Mouse (Mus musculus) ES-E14 (cell line): ENCODE measurements around the gene Pced1b. TPM values are rescaled to one million over a fixed set of nuclear protein-coding genes. Genes with fewer than 3 reads are reported as not detected.

ENCODE experiments used
- DNase-seq: peaks from one replicate; pipeline ENCODE4 v3.0.0-alpha.2; 2013; ENCODE audit warnings: low read depth, low spot score
- H3K27ac ChIP-seq: 2 replicates; pipeline ENCODE4 v1.5.1; 2012; ENCODE audit warnings: low read depth, mild to moderate bottlenecking, low read length, moderate library complexity, mixed read lengths; ENCODE audit not compliant: poor library complexity, insufficient read depth, severe bottlenecking
- H3K36me3 ChIP-seq: 2 replicates; pipeline ENCODE4 v1.6.1; 2012; ENCODE audit warnings: mild to moderate bottlenecking, low read length, moderate library complexity, mixed read lengths; ENCODE audit not compliant: control insufficient read depth, poor library complexity, insufficient read depth, severe bottlenecking
- H3K4me1 ChIP-seq, 2 experiments: fragments of 150-350 bp in 1 of 2; sonication (generic) in 1 of 2; 2 replicates each; pipeline ENCODE4 v1.6.1; 2012; ENCODE audit warnings: low read length in 2 of 2, mild to moderate bottlenecking in 1 of 2, mixed read lengths in 1 of 2; ENCODE audit not compliant: control insufficient read depth in 2 of 2, insufficient read depth in 2 of 2, poor library complexity in 1 of 2
- H3K4me3 ChIP-seq, 2 experiments: fragments of 150-350 bp in 1 of 2; sonication (generic) in 1 of 2; 2 replicates each; pipeline ENCODE4 v1.5.1; 2012; ENCODE audit warnings: low read length in 2 of 2, low read depth in 1 of 2, mild to moderate bottlenecking in 1 of 2, mixed read lengths in 1 of 2; ENCODE audit not compliant: insufficient read depth in 1 of 2, poor library complexity in 1 of 2, severe bottlenecking in 1 of 2
- H3K9ac ChIP-seq: 2 replicates; pipeline ENCODE4 v1.6.1; 2012; ENCODE audit warnings: low read depth, mild to moderate bottlenecking, low read length, mixed read lengths; ENCODE audit not compliant: poor library complexity, insufficient read depth, severe bottlenecking
- H3K9me3 ChIP-seq: fragments of 150-350 bp; sonication (generic); 2 replicates; pipeline ENCODE4 v1.6.1; 2012; ENCODE audit warnings: low read depth, mild to moderate bottlenecking, low read length; ENCODE audit not compliant: control insufficient read depth, insufficient read depth
- CHD2 ChIP-seq: IDR thresholded peaks from 2 replicates; pipeline ENCODE4 v1.6.1; 2014; ENCODE audit warnings: mild to moderate bottlenecking, low read depth, low read length, inconsistent platforms
- HCFC1 ChIP-seq: IDR thresholded peaks from 2 replicates; pipeline ENCODE4 v1.6.1; 2012; ENCODE audit warnings: low read length, inconsistent platforms, borderline replicate concordance; ENCODE audit not compliant: insufficient read depth
- MAFK ChIP-seq: IDR thresholded peaks from 2 replicates; pipeline ENCODE4 v1.6.1; 2014; ENCODE audit warnings: mild to moderate bottlenecking, low read depth, low read length, inconsistent platforms; ENCODE audit not compliant: insufficient read depth
- ZC3H11A ChIP-seq: IDR thresholded peaks from 2 replicates; pipeline ENCODE4 v1.6.1; 2012; ENCODE audit warnings: low read depth, mild to moderate bottlenecking, inconsistent platforms, low read length, borderline replicate concordance
- ZNF384 ChIP-seq: IDR thresholded peaks from 2 replicates; pipeline ENCODE4 v1.6.1; 2012; ENCODE audit warnings: low read depth, low read length, inconsistent platforms
- in situ Hi-C, 2 experiments: fragments of 600-800 bp; cut with MboI; formaldehyde crosslinking; loops; one replicate each; pipeline ENCODE4 v1.15.1; 2025; ENCODE audit warnings: low sequenced_read_pairs in 2 of 2, inconsistent platforms in 1 of 2; ENCODE audit not compliant: unreplicated experiment in 2 of 2
- total RNA-seq: library from RNA; depleted of rRNA; stranded (reverse); fragments of 300-350 nt; gene quantifications from 2 replicates; pipeline ENCODE4 v1.2.3, GENCODE M21; 2012

The Pced1b gene
- total RNA-seq, 1 experiment, result 29.0 TPM

- in situ Hi-C loops, result no loop called here
- TF ChIP-seq CHD2, result no peak
- TF ChIP-seq MAFK, result no peak
- no peak for TF ChIP-seq ZC3H11A
- TF ChIP-seq ZNF384, result no peak
- H3K36me3 ChIP-seq, result no peaks in the 10 kb centered on the region
Measured at GRCm38 (mm10) chr15:97275626-97276395, 28.9 kb downstream of the Pced1b start.

GRCm38 (mm10) chr15:97276660-97277153 lies 29.8 kb downstream of the Pced1b start:
- H3K27ac ChIP-seq, result no peak overlapping the region
- in situ Hi-C loops, result no loop called here
- H3K4me1 ChIP-seq, result peaks cover 2 to 7% of the 10 kb centered on the region in 2 experiments; a peak in 2 of 4 replicates
- DNase-seq, result no peak
- H3K9me3 ChIP-seq, result no peaks in the 10 kb centered on the region
- TF ChIP-seq CHD2 (no peak), MAFK (no peak), HCFC1 (no peak), ZC3H11A (no peak), ZNF384 (no peak)
- no peak overlapping the region for H3K4me3 ChIP-seq
- no peak overlapping the region for H3K9ac ChIP-seq
- H3K36me3 ChIP-seq, result no peaks in the 10 kb centered on the region

More at GRCm38 (mm10) chr15:97275626-97276395, 28.9 kb downstream of the Pced1b start:
- DNase-seq, result no peak
- Histone ChIP-seq H3K9ac (no peak overlapping the region), H3K27ac (no peak overlapping the region), H3K9me3 (no peaks in the 10 kb centered on the region), H3K4me1 (peaks cover 2 to 5% of the 10 kb centered on the region in 2 experiments; a peak in 2 of 4 replicates), H3K4me3 (no peak overlapping the region)

GRCm38 (mm10) chr15:97277328-97277727 lies 30.4 kb downstream of the Pced1b start:
- Histone ChIP-seq H3K9ac (no peak overlapping the region), H3K27ac (no peak overlapping the region), H3K36me3 (no peaks in the 10 kb centered on the region), H3K4me3 (no peak overlapping the region), H3K4me1 (peaks cover 2 to 7% of the 10 kb centered on the region in 2 experiments; a peak in 2 of 4 replicates), H3K9me3 (no peaks in the 10 kb centered on the region)
- DNase-seq, result no peak
- TF ChIP-seq MAFK (no peak), ZNF384 (no peak), CHD2 (no peak), HCFC1 (no peak), ZC3H11A (no peak)
- in situ Hi-C loops, result no loop called here

GRCm38 (mm10) chr15:97278340-97278948 lies 31.5 kb downstream of the Pced1b start:
- Histone ChIP-seq H3K9ac (no peak overlapping the region), H3K4me1 (peaks cover 2 to 7% of the 10 kb centered on the region in 2 experiments; a peak in 2 of 4 replicates), H3K9me3 (no peaks in the 10 kb centered on the region), H3K36me3 (no peaks in the 10 kb centered on the region), H3K4me3 (no peak overlapping the region), H3K27ac (no peak overlapping the region)
- in situ Hi-C loops, result no loop called here
- DNase-seq, result no peak
- TF ChIP-seq CHD2 (no peak), ZNF384 (no peak), ZC3H11A (no peak), MAFK (no peak), HCFC1 (no peak)
